Mouse (Mus musculus): ENCODE results near the gene 4833420G17Rik.
"Not testable (repeated sequence)": the region's sequence is repeated elsewhere in the genome, so short reads cannot be mapped to it uniquely, and the experiment has no call there.

The 4833420G17Rik gene

DNA sequence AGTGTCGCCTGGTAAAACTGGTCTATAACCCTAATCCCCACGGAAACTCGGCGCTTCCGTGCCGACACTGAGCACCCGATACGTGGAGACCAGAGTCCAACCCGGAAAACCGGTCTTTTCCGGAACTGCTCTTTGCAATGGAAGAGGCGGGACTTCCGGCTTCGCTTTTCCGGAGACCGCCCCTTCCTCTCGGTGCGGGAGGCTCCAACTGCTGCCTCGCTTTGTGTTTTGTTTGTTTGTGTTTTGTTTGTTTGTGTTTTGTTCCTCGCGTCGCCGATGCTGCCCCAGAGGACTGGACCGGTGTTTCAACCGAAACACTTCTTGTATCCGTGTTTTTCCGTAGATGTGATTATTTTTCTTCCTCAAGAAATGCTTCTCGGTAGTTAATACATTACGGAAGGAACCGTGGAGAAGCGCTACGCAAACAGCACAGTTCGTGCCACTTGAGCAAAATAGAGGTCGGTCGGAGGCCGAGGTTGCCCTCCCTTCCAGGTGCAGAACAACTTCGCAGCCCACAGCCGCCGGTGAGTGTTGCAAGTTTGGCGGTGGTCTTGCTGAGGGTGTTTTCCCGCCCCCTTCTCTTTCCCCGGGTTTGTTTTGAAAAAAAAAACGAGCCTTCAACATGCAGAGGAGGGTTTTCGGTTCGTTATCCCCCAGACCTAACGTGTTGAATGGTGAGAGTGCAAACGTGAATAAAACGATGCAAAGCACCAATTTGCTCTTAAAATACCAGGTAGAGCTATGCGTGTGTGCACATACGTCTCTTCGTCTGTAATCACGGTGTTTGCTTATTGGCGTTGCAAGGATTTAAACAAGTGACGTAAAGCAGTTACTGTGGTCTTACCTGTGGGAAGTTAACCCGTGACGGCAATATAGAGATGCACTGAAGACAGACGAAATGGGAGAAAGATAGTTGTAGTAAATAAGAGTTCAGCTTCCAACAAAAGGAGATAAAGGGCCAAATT is at the start of gene 4833420G17Rik:
4833420G17Rik (plus strand) TSS at position 173 of the 965 bp plus-strand sequence.
- DNase-seq (ENCODE audit: low read depth, low spot score), result peak; percentile 82

DNA sequence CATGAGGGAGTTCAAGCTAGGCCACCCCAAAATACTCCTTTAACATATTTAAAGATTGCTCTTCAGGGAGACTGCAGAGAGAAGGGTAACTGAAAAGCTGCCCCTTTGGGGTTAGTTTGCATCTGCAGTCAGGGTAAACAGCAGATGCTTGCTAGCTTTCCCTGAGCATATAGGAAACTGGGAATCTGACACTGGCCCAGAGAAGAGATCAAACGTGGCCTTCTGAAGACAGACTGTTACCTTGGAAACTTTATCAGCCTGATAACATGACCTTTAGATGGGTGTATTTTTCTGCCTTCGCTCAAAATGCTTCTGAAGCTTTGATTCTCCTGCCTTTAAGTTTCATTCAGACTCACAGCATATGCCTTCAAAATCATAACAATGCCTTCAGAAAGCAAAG is 49.5 kb upstream of the 4833420G17Rik start:
- DNase-seq (ENCODE audit: low read depth, low spot score), result no peak

DNA sequence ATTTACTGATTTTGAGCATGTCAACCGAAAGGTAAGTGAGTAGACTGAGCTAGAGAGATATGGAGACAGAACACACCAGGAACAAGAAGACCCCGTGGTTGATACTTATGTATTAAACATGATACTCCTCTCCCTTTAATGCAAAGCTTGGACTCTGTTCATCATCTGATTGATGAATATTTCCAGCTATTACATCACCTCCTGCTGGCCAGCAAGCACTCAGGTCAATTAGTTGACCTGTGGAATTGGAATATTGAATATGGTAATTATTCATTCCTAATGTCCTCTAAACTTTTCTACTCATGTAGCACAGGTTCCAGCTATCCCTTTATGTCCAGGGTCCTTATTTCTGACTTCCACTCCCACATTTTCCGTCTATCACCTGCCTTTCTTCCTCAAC is 44.1 kb upstream of the 4833420G17Rik start:
- no peak for DNase-seq (ENCODE audit: low read depth, low spot score)

DNA sequence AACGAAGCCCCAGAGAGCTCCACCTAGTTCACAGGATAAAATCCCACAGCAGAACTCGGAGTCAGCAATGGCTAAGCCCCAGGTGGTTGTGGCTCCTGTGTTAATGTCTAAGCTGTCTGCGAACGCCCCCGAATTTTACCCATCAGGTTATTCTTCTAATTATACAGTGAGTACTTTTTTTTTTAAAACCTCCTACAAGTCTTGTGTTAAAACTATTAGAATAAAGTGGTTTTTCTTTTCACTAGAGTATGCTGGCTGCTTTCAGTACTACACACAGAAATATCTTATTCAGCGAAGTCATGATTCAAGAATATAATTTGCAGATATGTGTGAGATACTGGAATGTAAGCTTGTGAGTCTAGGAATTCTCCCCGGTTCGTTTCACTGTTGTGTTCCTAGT is 32.4 kb upstream of the 4833420G17Rik start:
- peak; percentile 2 for DNase-seq (ENCODE audit: low read depth, low spot score)

DNA sequence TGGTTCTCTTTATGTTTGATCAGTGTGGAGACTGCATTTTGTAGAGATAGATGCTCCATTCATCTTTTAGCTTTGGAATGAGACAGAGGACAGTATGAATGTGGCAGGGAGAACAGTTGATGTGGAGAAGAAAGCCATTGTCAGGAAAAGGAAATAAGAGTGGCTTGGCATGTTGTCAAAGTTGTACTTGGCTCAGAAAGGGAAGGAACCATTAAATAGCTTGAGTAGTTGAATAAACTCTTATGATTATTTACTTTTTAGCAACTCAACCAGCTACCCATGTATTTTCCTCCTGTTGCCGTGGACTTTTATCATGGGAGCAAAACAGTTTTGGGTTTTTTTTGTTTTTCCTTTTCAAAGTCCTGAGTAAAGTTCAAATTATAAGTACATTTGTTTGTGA is 30.5 kb upstream of the 4833420G17Rik start:
- DNase-seq (ENCODE audit: low read depth, low spot score), result no peak

DNA sequence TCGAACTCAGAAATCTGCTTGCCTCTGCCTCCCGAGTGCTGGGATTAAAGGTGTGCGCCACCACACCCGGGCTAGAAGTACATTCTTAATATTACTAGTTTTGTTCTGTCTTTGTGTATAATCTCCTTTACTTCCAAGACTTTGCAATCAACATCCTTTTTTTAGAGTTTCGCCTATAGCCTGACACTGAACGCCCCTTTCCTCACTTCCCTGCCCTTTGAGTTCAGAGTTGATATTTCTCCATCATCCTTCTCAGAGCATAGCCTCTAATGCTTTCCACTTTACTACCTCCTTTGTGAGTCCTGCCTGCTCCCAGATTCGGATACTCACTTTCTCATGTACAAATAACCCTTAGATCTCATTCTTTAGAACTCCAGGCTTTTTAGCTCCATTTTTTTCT is 28.2 kb upstream of the 4833420G17Rik start:
- DNase-seq (ENCODE audit: low read depth, low spot score), result no peak

DNA sequence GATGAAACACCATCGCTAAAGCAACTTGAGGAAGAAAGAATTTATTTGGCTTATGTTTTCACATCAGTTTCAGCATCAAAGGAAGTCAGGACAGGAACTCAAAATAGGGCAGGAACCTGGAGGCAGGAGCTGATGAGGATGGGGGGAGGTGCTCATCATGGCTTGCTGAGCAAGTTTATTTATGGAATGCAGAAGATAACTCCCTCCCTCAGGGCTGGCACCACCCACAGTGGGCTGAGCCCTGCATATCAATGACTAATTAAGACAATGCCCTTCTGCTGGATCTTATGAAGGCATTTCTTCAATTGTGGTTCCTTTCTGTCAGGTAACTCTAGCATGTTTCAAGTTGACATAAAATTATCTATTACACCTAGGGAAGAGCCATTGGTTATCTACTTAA is 20.3 kb upstream of the 4833420G17Rik start:
- DNase-seq (ENCODE audit: low read depth, low spot score), result no peak

DNA sequence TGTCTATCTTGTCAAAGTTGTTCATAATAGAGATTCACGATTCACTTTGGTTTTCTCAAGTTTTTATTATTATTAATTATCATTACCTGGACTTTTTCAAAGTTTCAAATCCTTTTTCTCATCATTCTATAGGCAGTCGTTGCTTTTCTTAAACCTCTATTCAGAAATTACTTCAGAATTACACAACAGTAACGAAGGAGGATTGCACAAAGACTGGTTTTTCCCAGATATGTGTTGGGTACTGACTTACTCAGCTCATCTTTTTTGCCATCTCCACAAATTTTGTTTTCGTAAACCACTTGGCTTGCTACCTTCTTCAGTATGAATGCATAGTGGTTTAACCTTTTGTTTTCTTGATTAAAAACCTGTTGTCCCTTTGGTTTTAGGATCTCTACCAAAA is 9.0 kb upstream of the 4833420G17Rik start:
- DNase-seq (ENCODE audit: low read depth, low spot score), result no peak

DNA sequence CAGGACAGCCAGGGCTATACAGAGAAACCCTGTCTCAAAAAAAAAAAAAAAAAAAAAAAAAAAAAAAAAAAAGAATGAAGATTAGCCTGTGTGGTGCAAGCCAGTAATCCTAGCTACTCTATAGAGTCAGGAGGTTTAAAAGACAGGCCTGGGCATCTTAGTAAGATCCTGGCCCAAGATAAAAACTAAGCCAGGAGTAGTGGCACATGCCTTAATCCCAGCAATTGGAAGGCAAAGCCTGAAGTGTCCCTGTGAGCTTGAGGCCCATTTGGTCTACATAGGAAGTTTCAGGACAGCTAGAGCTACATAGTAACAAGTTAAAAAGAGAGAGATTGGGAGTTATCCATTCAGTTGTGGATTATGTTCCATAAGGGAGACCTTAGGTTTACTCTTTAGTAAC is 7.5 kb upstream of the 4833420G17Rik start:
- DNase-seq (ENCODE audit: low read depth, low spot score), result no peak

DNA sequence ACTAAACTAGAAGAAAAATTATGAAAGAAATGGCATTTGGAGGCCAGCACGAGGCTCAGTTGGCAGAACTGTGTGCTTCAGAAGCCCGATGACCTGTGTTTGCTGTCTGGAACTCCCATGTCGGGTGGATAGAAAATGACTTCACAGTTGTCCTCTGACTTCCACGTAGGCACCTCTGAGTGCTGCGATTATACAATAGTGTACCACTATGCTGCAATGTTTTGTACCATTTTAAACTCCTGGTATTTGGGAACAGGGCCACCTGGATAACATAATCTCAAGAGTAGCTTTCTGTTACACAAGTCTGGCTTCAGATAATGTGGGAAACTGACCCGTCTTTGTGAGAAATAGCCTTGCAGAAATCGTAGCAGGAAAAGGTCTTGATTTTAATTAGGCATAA is 6.2 kb upstream of the 4833420G17Rik start:
- DNase-seq (ENCODE audit: low read depth, low spot score), result no peak

DNA sequence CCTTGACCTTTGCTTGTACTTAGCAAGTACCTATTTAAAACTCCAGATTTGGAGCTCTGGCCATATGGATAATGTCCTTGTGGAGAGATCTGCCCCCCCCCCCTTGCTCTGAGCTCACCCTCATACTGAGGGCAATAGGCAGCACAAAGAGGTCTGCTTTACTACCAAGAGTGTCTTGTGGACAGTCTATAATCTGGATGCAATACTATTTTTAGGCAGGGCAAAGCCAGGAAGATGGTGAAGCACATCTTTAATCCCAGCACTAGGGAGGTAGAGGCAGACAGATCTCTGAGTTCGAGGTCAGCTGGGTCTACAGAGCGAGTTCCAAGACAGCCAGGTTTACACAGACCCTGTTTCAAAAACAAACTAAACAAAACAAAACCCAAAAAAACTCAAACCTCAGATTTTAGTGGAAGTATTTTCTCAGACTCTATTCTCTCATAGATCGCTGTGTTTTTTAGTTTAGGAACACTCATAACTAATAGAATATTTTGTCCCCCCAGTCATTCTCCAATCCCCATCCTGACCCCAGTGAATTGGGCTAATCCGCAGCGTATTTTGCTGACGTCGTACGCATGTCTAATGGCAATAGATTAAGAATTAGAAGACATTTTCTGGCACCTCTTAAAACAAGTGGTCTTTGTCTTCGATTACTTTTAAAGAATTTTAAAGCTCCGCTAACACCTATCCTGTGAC is 520 bp upstream of the 4833420G17Rik start:
- DNase-seq (ENCODE audit: low read depth, low spot score), result no peak

DNA sequence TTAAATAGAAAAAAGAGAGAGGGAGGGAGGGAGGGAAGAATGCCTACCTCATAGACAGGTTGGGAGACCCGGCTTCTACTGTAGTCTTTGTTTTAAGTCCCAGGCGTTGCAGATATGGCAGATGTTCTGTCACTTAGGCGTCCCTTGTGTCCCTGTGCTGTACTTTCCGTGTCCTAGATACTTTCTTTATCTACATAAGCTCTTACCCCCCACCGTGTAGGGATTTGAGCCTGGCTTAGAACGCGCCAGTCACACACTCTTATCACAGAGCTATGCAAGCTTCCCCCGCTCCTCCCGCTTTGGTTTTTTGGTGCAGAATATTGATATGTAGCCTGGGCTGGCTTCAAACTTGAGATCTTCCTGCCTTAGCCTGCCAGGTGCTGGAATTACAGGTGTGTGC is 14.1 kb downstream of the 4833420G17Rik start:
- DNase-seq (ENCODE audit: low read depth, low spot score), result no peak

DNA sequence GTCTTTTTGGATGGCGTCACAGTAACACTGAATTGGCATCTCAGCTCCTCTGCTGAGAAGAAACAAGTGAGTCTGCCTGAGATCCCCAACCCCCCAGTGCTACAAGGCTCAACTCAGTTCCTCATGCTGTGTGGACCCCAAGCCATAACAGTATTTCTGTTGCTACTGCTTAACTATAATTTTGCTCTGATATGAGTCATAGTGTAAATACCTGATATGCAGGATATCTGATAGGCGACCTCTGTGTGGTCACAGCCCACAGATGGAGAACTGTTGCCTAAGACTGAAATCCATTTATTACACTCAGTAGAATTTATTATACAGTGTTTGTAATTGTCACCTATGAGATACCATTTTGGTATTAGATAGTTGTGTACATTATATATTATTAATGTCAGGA is 15.2 kb downstream of the 4833420G17Rik start:
- DNase-seq (ENCODE audit: low read depth, low spot score), result no peak

DNA sequence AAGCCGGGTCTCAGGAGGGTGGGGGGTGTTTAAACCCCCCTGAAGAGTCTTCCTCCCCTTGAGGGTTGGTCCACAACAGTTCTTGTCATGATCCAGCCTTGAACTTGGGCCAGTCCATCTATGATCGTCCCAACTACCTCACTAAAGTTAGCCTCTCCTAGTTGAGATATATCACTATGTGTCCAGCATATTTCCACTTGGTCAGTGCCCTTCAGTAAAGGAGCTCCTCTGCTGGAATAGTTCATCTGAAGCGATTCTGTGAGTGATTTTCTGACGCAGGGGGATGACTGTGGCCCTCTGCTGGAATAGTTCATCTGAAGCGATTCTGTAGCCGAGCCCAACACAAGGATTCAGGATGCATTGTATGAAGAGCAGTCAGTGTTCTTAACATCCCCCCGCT is 24.8 kb downstream of the 4833420G17Rik start:
- DNase-seq (ENCODE audit: low read depth, low spot score), result no peak

DNA sequence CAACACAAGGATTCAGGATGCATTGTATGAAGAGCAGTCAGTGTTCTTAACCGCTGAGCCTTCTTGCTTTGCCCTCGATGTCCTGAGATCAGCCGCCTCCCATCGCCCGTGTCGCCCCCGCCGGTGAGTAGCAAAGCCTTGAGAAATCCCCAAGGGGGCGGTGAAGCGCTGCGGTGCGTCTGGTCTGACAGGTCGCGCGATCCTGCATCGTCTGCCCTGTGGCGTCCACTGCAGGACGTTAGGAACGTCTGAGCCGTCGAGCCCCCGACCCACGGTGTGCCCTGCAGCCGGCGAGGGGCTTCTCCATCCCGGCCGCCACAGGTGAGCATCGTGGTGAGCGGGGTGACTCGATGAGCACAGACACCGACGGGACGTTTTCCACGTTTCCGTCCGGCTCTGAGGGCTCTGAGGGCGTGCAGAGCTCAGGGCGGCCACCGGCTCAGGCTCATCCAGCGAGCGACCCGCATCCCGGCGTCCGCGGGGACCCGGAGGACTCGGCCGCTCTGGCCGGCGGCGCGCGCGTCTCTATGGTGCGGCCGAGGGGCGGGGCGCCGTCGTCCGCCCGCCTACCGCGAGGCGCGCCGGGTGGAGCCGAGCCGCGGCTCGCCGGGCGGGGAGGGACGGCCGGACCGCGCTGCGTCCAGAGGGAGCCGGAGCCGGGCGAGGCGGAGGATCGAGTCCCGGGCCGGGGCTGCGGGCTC is 25.5 kb downstream of the 4833420G17Rik start, which contains the start of the genes Tmem267 and 3110070M22Rik:
Tmem267 (plus strand) TSS at position 160 of the 701 bp plus-strand sequence.
3110070M22Rik (minus strand) TSS at position 504 of the 701 bp plus-strand sequence.
- no peak for DNase-seq (ENCODE audit: low read depth, low spot score)

DNA sequence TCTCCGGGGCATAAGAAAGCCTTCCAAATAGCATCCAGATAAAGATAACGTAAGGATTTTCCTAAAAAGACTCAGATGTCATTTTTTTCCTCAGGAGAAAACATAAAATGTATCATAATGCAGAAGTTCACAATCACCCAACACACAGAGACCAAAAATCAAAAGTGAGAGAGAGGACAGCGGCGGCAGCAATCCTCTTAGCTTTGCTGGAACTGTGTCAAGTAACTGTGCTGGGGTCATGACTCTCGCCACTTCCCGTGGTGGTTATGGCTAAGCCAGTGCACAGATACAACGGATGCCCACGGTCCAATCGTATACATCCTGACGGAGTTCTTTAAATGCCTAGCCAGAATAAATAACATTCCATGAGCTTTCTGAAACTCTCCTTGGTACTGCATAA is 29.5 kb downstream of the 4833420G17Rik start:
- DNase-seq (ENCODE audit: low read depth, low spot score), result not testable (repeated sequence)

DNA sequence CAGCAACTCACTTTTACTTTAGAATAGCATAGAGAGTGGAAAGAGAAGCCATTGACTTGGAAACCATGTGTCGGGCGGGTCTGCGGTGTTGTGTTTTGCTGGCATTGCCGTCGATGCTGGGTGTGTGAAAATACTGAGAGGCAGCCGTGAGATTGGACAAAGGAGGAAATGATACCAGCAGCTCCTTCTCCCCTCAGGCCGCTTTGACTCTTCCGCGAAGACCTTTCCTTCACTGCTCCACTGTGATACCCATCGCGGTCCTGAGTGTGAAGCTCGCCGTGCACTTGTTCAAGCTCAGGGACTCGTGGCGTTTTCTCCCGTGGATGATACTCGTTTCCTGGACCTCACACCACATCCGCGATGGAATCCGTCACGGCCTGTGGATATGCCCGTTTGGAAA is 32.4 kb downstream of the 4833420G17Rik start:
- not testable (repeated sequence) for DNase-seq (ENCODE audit: low read depth, low spot score)

Data from brain, embryonic 18.5 days (tissue).